Mouse (Mus musculus) G1E (cell line): ENCODE measurements at regions not wholly inside any gene's neighbourhood (a gene's known extent, or its start where the extent isn't known, plus 50 kb on each side); places are given as distances from the start of the nearest gene placed in this dataset.
"Not testable (repeated sequence)": the region's sequence is repeated elsewhere in the genome, so short reads cannot be mapped to it uniquely, and the experiment has no call there.

Experiments used
- ATAC-seq: 2 replicates; pipeline ENCODE4 v1.8.0; 2016; ENCODE audit warnings: mild to moderate bottlenecking; ENCODE audit not compliant: insufficient number of reproducible peaks, poor library complexity, low FRiP score, severe bottlenecking; ENCODE audit errors: extremely low read depth
- DNase-seq: peaks from one replicate; pipeline ENCODE4 v3.0.0; 2012; ENCODE audit warnings: low spot score
- H3K27me3 ChIP-seq: 2 replicates; pipeline ENCODE4 v1.6.1; 2012; ENCODE audit warnings: mild to moderate bottlenecking, low read length, inconsistent platforms; ENCODE audit not compliant: insufficient read depth
- H3K36me3 ChIP-seq: replicated peaks from 2 replicates; pipeline ENCODE3; 2012; ENCODE audit warnings: mild to moderate bottlenecking, inconsistent platforms
- H3K4me1 ChIP-seq: 2 replicates; pipeline ENCODE4 v1.6.1; 2012; ENCODE audit warnings: low read depth, low read length, inconsistent platforms, mixed read lengths; ENCODE audit not compliant: insufficient read depth
- H3K4me3 ChIP-seq: 2 replicates; pipeline ENCODE4 v1.5.1; 2012; ENCODE audit warnings: low read depth, mild to moderate bottlenecking, inconsistent platforms, low read length, moderate library complexity, mixed read lengths
- H3K9me3 ChIP-seq: replicated peaks from 2 replicates; pipeline ENCODE4 v1.6.1; 2012; ENCODE audit warnings: inconsistent platforms
- CTCF ChIP-seq: IDR thresholded peaks from 2 replicates; pipeline ENCODE4 v1.5.1; 2012; ENCODE audit warnings: low read depth, low read length, inconsistent platforms, mixed read lengths
- GATA1 ChIP-seq: IDR thresholded peaks from 2 replicates; pipeline ENCODE4 v1.6.1; 2012; ENCODE audit warnings: borderline replicate concordance, low read length, inconsistent platforms, mixed read lengths
- GATA2 ChIP-seq: IDR thresholded peaks from 2 replicates; pipeline ENCODE4 v1.6.1; 2012; ENCODE audit warnings: low read depth, low read length, inconsistent platforms, borderline replicate concordance
- POLR2AphosphoS5 ChIP-seq: IDR thresholded peaks from 2 replicates; pipeline ENCODE4 v1.6.1; 2012; ENCODE audit warnings: low read depth, low read length, inconsistent platforms; ENCODE audit not compliant: insufficient replicate concordance
- TAL1 ChIP-seq: conservative IDR thresholded peaks from 2 replicates; pipeline ENCODE4 v1.6.1; 2012; ENCODE audit warnings: low read depth, low read length, inconsistent platforms, mixed read lengths

GRCm38 (mm10) chr1:166901574-166901973 is 99.6 kb upstream of the Fam78b start:
- peaks cover 41% of the 10 kb centered on the region for H3K9me3 ChIP-seq
- no peaks in the 10 kb centered on the region for H3K27me3 ChIP-seq
- no peaks in the 10 kb centered on the region for H3K36me3 ChIP-seq
- no peaks in the 10 kb centered on the region for H3K4me1 ChIP-seq
- TF ChIP-seq CTCF (no peak), GATA2 (no peak), GATA1 (no peak), TAL1 (no peak), POLR2AphosphoS5 (no peak)
- H3K4me3 ChIP-seq = no peak overlapping the region
- ATAC-seq (no peak), DNase-seq (no peak)

- no peak for ATAC-seq
These were observed 97.8 kb upstream of the Fam78b start for GRCm38 (mm10) chr1:166903417-166903816.

GRCm38 (mm10) chr1:166908231-166908805 is 92.9 kb upstream of the Fam78b start:
- no peaks in the 10 kb centered on the region for H3K36me3 ChIP-seq
- H3K4me1 ChIP-seq = no peaks in the 10 kb centered on the region
- H3K27me3 ChIP-seq = no peaks in the 10 kb centered on the region
- DNase-seq (no peak), ATAC-seq (no peak)
- no peak for TF ChIP-seq TAL1
- TF ChIP-seq GATA1 = no peak
- TF ChIP-seq POLR2AphosphoS5 = no peak
- no peak for TF ChIP-seq CTCF
- no peak for TF ChIP-seq GATA2
- no peak overlapping the region for H3K4me3 ChIP-seq
- peaks cover 33% of the 10 kb centered on the region for H3K9me3 ChIP-seq

More at GRCm38 (mm10) chr1:166903417-166903816, 97.8 kb upstream of the Fam78b start:
- no peak overlapping the region for H3K4me3 ChIP-seq
- no peaks in the 10 kb centered on the region for H3K27me3 ChIP-seq
- H3K9me3 ChIP-seq = peaks cover 46% of the 10 kb centered on the region
- no peak for DNase-seq
- TF ChIP-seq TAL1 (no peak), POLR2AphosphoS5 (no peak), GATA1 (no peak), GATA2 (no peak)
- no peaks in the 10 kb centered on the region for H3K4me1 ChIP-seq
- H3K36me3 ChIP-seq = no peaks in the 10 kb centered on the region

GRCm38 (mm10) chr1:166912195-166912594 is 89.0 kb upstream of the Fam78b start:
- not testable (repeated sequence) for H3K4me1 ChIP-seq, H3K27me3 ChIP-seq, H3K4me3 ChIP-seq, ATAC-seq, H3K36me3 ChIP-seq, DNase-seq
- H3K9me3 ChIP-seq = peaks cover 15% of the 10 kb centered on the region

- Histone ChIP-seq H3K4me1 (no peaks in the 10 kb centered on the region), H3K36me3 (no peaks in the 10 kb centered on the region), H3K4me3 (no peak overlapping the region), H3K27me3 (no peaks in the 10 kb centered on the region), H3K9me3 (peaks cover 42% of the 10 kb centered on the region)
- ATAC-seq = no peak
- no peak for DNase-seq
- no peak for TF ChIP-seq GATA2
- TF ChIP-seq CTCF = no peak
- no peak for TF ChIP-seq GATA1
- no peak for TF ChIP-seq TAL1
- TF ChIP-seq POLR2AphosphoS5 = no peak
These were observed 78.1 kb upstream of the Fam78b start for GRCm38 (mm10) chr1:166922911-166923712.

- Histone ChIP-seq H3K9me3 (peaks cover 42% of the 10 kb centered on the region), H3K36me3 (no peaks in the 10 kb centered on the region), H3K4me1 (no peaks in the 10 kb centered on the region), H3K27me3 (no peaks in the 10 kb centered on the region), H3K4me3 (no peak overlapping the region)
- DNase-seq (no peak), ATAC-seq (no peak)
- no peak for TF ChIP-seq TAL1
- TF ChIP-seq CTCF = no peak
- no peak for TF ChIP-seq GATA2
- no peak for TF ChIP-seq POLR2AphosphoS5
- no peak for TF ChIP-seq GATA1
These were observed 77.6 kb upstream of the Fam78b start for GRCm38 (mm10) chr1:166923713-166923975.

- no peak for DNase-seq
- no peaks in the 10 kb centered on the region for H3K4me1 ChIP-seq
- no peak overlapping the region for H3K4me3 ChIP-seq
- H3K27me3 ChIP-seq = no peaks in the 10 kb centered on the region
- H3K9me3 ChIP-seq = peaks cover 42% of the 10 kb centered on the region
- no peak for TF ChIP-seq GATA1
- TF ChIP-seq TAL1 = no peak
- no peak for TF ChIP-seq POLR2AphosphoS5
- TF ChIP-seq CTCF = no peak
- TF ChIP-seq GATA2 = no peak
- no peaks in the 10 kb centered on the region for H3K36me3 ChIP-seq
- ATAC-seq = no peak
These were observed 77.1 kb upstream of the Fam78b start for GRCm38 (mm10) chr1:166924126-166924525.
